In genomic region chr16:75837728-75838451, GRCm38 (mm10) we compare ENCODE assay signal across 15 mouse cellular contexts.
DNase-seq lines count a peak whose midpoint lies in the region; ATAC-seq and TF ChIP-seq lines count a peak whose summit lies in the region.
"Had no signal": no experiment of that assay in that cellular context is flagged by ENCODE, and none has a peak within 500 bp of the region (broad histone marks: within the 10 kb centered on the region; RNA-seq: fewer than 3 reads in every experiment).

No protein-coding gene starts in this region.

- DNase-seq in spleen, adult 12 weeks (ENCODE audit: low spot score), result peak; percentile 6
- no peak for DNase-seq in spleen, postnatal 14 days (ENCODE audit: low spot score in 2 of 2)
- DNase-seq in liver, embryonic 13.5 days, result peak; percentile 69
- DNase-seq in lung, adult 2 months, result no peak
- no peak for DNase-seq in hindbrain, embryonic 14.5 days (ENCODE audit: low spot score)
- DNase-seq in thymus, adult 18-20 months, result no peak
- no peak for DNase-seq in MN1 (ENCODE audit: low spot score)
- DNase-seq: cerebellum, adult 2 months; gastrocnemius, postnatal 36 days; heart, postnatal 14 days; kidney, adult 18-20 months; layer of hippocampus, postnatal 36 days had no signal

- H3K4me1 ChIP-seq in erythroblast, embryonic 14.5 days (ENCODE audit: control insufficient read depth), result peaks cover 47% of the 10 kb centered on the region
- H3K4me1 ChIP-seq in liver, embryonic 13.5 days (replicated peaks), result peaks cover 37% of the 10 kb centered on the region
- no peaks in the 10 kb centered on the region for H3K4me1 ChIP-seq in lung, adult 2 months (ENCODE audit: control insufficient read depth, insufficient read depth, low read length)
- H3K4me1 ChIP-seq in hindbrain, embryonic 14.5 days (replicated peaks; ENCODE audit: control insufficient read depth, insufficient read depth, low read length), result no peaks in the 10 kb centered on the region
- H3K4me1 ChIP-seq: midbrain, embryonic 13.5 days had no signal

- no peak for TF ChIP-seq CTCF in lung, adult 2 months (IDR thresholded peaks at IDR 0.05; ENCODE audit: insufficient read depth, low read length)

- H3K9me3 ChIP-seq in erythroblast, embryonic 14.5 days (ENCODE audit: control insufficient read depth, low read length), result no peaks in the 10 kb centered on the region
- H3K9me3 ChIP-seq in liver, embryonic 13.5 days (replicated peaks), result no peaks in the 10 kb centered on the region
- no peaks in the 10 kb centered on the region for H3K9me3 ChIP-seq in hindbrain, embryonic 14.5 days (ENCODE audit: control insufficient read depth, low read length)
- H3K9me3 ChIP-seq: midbrain, embryonic 13.5 days had no signal

- H3K4me2 ChIP-seq in liver, embryonic 13.5 days, result peak overlapping the region; percentile 42
- no peak overlapping the region for H3K4me2 ChIP-seq in hindbrain, embryonic 14.5 days (replicated peaks)
- H3K4me2 ChIP-seq: midbrain, embryonic 13.5 days had no signal

- H3K27ac ChIP-seq in liver, embryonic 13.5 days, result peak overlapping the region; percentile 86
- no peak overlapping the region for H3K27ac ChIP-seq in hindbrain, embryonic 14.5 days
- H3K27ac ChIP-seq: midbrain, embryonic 13.5 days had no signal

- no peaks in the 10 kb centered on the region for H3K36me3 ChIP-seq in erythroblast, embryonic 14.5 days (ENCODE audit: control insufficient read depth)
- H3K36me3 ChIP-seq in liver, embryonic 13.5 days, result no peaks in the 10 kb centered on the region
- H3K36me3 ChIP-seq in hindbrain, embryonic 14.5 days (replicated peaks; ENCODE audit: control insufficient read depth, insufficient read depth), result no peaks in the 10 kb centered on the region
- H3K36me3 ChIP-seq: midbrain, embryonic 13.5 days had no signal

- 49% methylated on average over 5 of the region's 5 CpGs for WGBS in liver, embryonic 13.5 days (ENCODE audit: insufficient replicate concordance)
- 77% methylated on average over 5 of the region's 5 CpGs for WGBS in lung, adult 2 months
- WGBS in hindbrain, embryonic 14.5 days, result 94% methylated on average over 5 of the region's 5 CpGs

- H3K4me3 ChIP-seq in erythroblast, embryonic 14.5 days (replicated peaks), result peak overlapping the region; percentile 37
- no peak overlapping the region for H3K4me3 ChIP-seq in liver, embryonic 13.5 days (replicated peaks)
- no peak overlapping the region for H3K4me3 ChIP-seq in lung, adult 2 months (replicated peaks; ENCODE audit: extremely low read depth, low read depth, low read length)
- no peak overlapping the region for H3K4me3 ChIP-seq in hindbrain, embryonic 14.5 days (replicated peaks; ENCODE audit: low read length)
- H3K4me3 ChIP-seq: midbrain, embryonic 13.5 days had no signal

- ATAC-seq in liver, embryonic 13.5 days (ENCODE audit: low read depth), result peak; percentile 95
- no peak for ATAC-seq in hindbrain, embryonic 14.5 days (ENCODE audit: low FRiP score)
- ATAC-seq: lung, postnatal 0 days; midbrain, embryonic 13.5 days had no signal

- no peaks in the 10 kb centered on the region for H3K27me3 ChIP-seq in erythroblast, embryonic 14.5 days (ENCODE audit: control insufficient read depth)
- H3K27me3 ChIP-seq in liver, embryonic 13.5 days, result no peaks in the 10 kb centered on the region
- H3K27me3 ChIP-seq in hindbrain, embryonic 14.5 days (ENCODE audit: control insufficient read depth, insufficient read depth, low read length), result no peaks in the 10 kb centered on the region
- H3K27me3 ChIP-seq: midbrain, embryonic 13.5 days had no signal

- no peak overlapping the region for H3K9ac ChIP-seq in liver, embryonic 13.5 days
- H3K9ac ChIP-seq in hindbrain, embryonic 14.5 days, result no peak overlapping the region
- H3K9ac ChIP-seq: midbrain, embryonic 13.5 days had no signal

- TF ChIP-seq POLR2A in lung, adult 2 months (IDR thresholded peaks at IDR 0.05; ENCODE audit: borderline replicate concordance, extremely low read depth, low read depth, low read length), result no peak

Comparison
In these comparisons a context has a peak if more than half of its experiments do, and no peak if none do; other contexts are left out.
1. DNase-seq: peak in spleen, adult 12 weeks (single experiment) and liver, embryonic 13.5 days (single experiment); none in spleen, postnatal 14 days (0 of 2), lung, adult 2 months (single experiment), hindbrain, embryonic 14.5 days (single experiment), thymus, adult 18-20 months (0 of 2) and MN1 (single experiment).